Mouse (Mus musculus): ENCODE data around the gene Pla1a. TPM values are rescaled to one million over a fixed set of nuclear protein-coding genes. Genes with fewer than 3 reads are reported as not detected.

Pla1a gene
- total and polyA plus RNA-seq, 2 experiments, result 55.2 to 82.1 TPM

GRCm38 (mm10) chr16:38359857-38360256, 73.1 kb downstream of the Pla1a start:
- TF ChIP-seq POLR2A (IDR thresholded peaks at IDR 0.05; ENCODE audit: extremely low read depth, insufficient read depth, low read length) (no peak), CTCF (IDR thresholded peaks at IDR 0.05; ENCODE audit: low read depth, low read length) (no peak)
- WGBS, result 75% methylated on average over 3 of the region's 3 CpGs
- Histone ChIP-seq H3K4me3 (ENCODE audit: insufficient read depth, low read depth, low read length) (no peak overlapping the region), H3K27ac (replicated peaks; ENCODE audit: insufficient read depth, low read depth, low read length) (no peak overlapping the region), H3K36me3 (ENCODE audit: control insufficient read depth, insufficient read depth, low read length) (0 out of 2 replicates have a peak, but pooled peaks cover 2% of the 10 kb centered on the region), H3K79me2 (ENCODE audit: control insufficient read depth, insufficient read depth, low read length) (no peaks in the 10 kb centered on the region), H3K27me3 (ENCODE audit: control insufficient read depth, insufficient read depth, low read length) (no peaks in the 10 kb centered on the region), H3K9ac (ENCODE audit: low read depth, low read length) (no peak overlapping the region), H3K4me1 (ENCODE audit: control insufficient read depth, insufficient read depth, low read length) (no peaks in the 10 kb centered on the region)
- no peak for DNase-seq (ENCODE audit: extremely low read depth, low read depth, low spot score)

- H3K79me2 ChIP-seq (ENCODE audit: control insufficient read depth, insufficient read depth, low read length), result no peaks in the 10 kb centered on the region
- 90% methylated on average over 2 of the region's 2 CpGs for WGBS
These were observed 73.7 kb downstream of the Pla1a start for GRCm38 (mm10) chr16:38359241-38359640.

GRCm38 (mm10) chr16:38358256-38358812, 74.6 kb downstream of the Pla1a start:
- TF ChIP-seq CTCF (IDR thresholded peaks at IDR 0.05; ENCODE audit: low read depth, low read length) (no peak), POLR2A (IDR thresholded peaks at IDR 0.05; ENCODE audit: extremely low read depth, insufficient read depth, low read length) (no peak)
- no peak overlapping the region for H3K27ac ChIP-seq (replicated peaks; ENCODE audit: insufficient read depth, low read depth, low read length)
- no peaks in the 10 kb centered on the region for H3K27me3 ChIP-seq (ENCODE audit: control insufficient read depth, insufficient read depth, low read length)
- peaks cover 2% of the 10 kb centered on the region; the same call in 1 of the 2 replicates for H3K36me3 ChIP-seq (ENCODE audit: control insufficient read depth, insufficient read depth, low read length)
- WGBS, result 92% methylated on average over 6 of the region's 6 CpGs
- no peak overlapping the region for H3K9ac ChIP-seq (ENCODE audit: low read depth, low read length)
- H3K4me3 ChIP-seq (ENCODE audit: insufficient read depth, low read depth, low read length), result no peak overlapping the region
- H3K79me2 ChIP-seq (ENCODE audit: control insufficient read depth, insufficient read depth, low read length), result no peaks in the 10 kb centered on the region
- no peaks in the 10 kb centered on the region for H3K4me1 ChIP-seq (ENCODE audit: control insufficient read depth, insufficient read depth, low read length)
- DNase-seq (ENCODE audit: extremely low read depth, low read depth, low spot score), result no peak

More at GRCm38 (mm10) chr16:38359241-38359640, 73.7 kb downstream of the Pla1a start:
- TF ChIP-seq POLR2A (IDR thresholded peaks at IDR 0.05; ENCODE audit: extremely low read depth, insufficient read depth, low read length) (no peak), CTCF (IDR thresholded peaks at IDR 0.05; ENCODE audit: low read depth, low read length) (no peak)
- Histone ChIP-seq H3K4me3 (ENCODE audit: insufficient read depth, low read depth, low read length) (no peak overlapping the region), H3K27ac (replicated peaks; ENCODE audit: insufficient read depth, low read depth, low read length) (no peak overlapping the region), H3K9ac (ENCODE audit: low read depth, low read length) (no peak overlapping the region), H3K27me3 (ENCODE audit: control insufficient read depth, insufficient read depth, low read length) (no peaks in the 10 kb centered on the region), H3K4me1 (ENCODE audit: control insufficient read depth, insufficient read depth, low read length) (no peaks in the 10 kb centered on the region), H3K36me3 (ENCODE audit: control insufficient read depth, insufficient read depth, low read length) (0 out of 2 replicates have a peak, but pooled peaks cover 2% of the 10 kb centered on the region)
- no peak for DNase-seq (ENCODE audit: extremely low read depth, low read depth, low spot score)

DNA sequence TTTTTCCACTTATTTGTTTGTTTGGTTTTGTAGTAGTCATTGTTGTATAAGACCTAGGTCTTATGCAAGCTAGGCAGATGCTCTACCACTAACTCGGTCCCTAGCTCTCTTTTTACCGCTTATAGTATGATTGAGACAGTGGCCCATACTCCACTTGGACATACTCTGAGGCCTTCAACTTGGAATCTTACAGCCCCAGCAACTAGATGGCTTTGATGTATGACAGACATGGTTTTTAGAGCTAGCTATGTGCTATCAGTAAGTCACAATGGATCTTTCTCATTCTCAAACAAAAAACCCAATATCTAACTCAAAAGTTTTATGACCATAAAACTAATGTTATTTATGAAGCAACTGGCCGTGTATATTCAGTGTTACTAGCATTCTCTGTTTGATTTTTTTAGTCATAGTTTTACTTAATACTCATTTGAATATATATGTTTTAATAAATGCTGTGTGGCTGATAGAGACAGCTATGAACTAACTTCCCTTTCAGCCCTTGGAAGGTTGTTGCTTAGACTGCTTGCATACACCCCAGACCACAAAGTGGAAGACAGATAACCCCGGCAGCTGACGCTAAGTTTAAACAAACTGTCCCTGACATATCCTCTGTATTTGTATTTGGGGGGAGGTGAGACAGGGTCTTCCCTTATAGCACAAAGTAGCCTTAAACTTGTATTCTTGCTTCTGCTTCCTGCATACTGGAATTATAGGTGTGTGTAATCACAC, 78.6 kb downstream of the Pla1a start:
- Histone ChIP-seq H3K27me3 (ENCODE audit: control insufficient read depth, insufficient read depth, low read length) (no peaks in the 10 kb centered on the region), H3K4me3 (ENCODE audit: insufficient read depth, low read depth, low read length) (no peak overlapping the region), H3K9ac (ENCODE audit: low read depth, low read length) (no peak overlapping the region), H3K79me2 (ENCODE audit: control insufficient read depth, insufficient read depth, low read length) (no peaks in the 10 kb centered on the region), H3K27ac (replicated peaks; ENCODE audit: insufficient read depth, low read depth, low read length) (no peak overlapping the region), H3K4me1 (ENCODE audit: control insufficient read depth, insufficient read depth, low read length) (no peaks in the 10 kb centered on the region), H3K36me3 (ENCODE audit: control insufficient read depth, insufficient read depth, low read length) (peaks cover 18% of the 10 kb centered on the region)
- 80% methylated on average over 5 of the region's 5 CpGs for WGBS
- TF ChIP-seq CTCF (IDR thresholded peaks at IDR 0.05; ENCODE audit: low read depth, low read length), result no peak
- no peak for TF ChIP-seq POLR2A (IDR thresholded peaks at IDR 0.05; ENCODE audit: extremely low read depth, insufficient read depth, low read length)
- DNase-seq (ENCODE audit: extremely low read depth, low read depth, low spot score), result no peak

GRCm38 (mm10) chr16:38353642-38354041, 79.3 kb downstream of the Pla1a start:
- WGBS, result 98% methylated on average over 2 of the region's 2 CpGs
- no peak overlapping the region for H3K4me3 ChIP-seq (ENCODE audit: insufficient read depth, low read depth, low read length)
- H3K79me2 ChIP-seq (ENCODE audit: control insufficient read depth, insufficient read depth, low read length), result no peaks in the 10 kb centered on the region
- no peak overlapping the region for H3K27ac ChIP-seq (replicated peaks; ENCODE audit: insufficient read depth, low read depth, low read length)
- DNase-seq (ENCODE audit: extremely low read depth, low read depth, low spot score), result no peak
- no peak overlapping the region for H3K9ac ChIP-seq (ENCODE audit: low read depth, low read length)
- no peak for TF ChIP-seq CTCF (IDR thresholded peaks at IDR 0.05; ENCODE audit: low read depth, low read length)
- TF ChIP-seq POLR2A (IDR thresholded peaks at IDR 0.05; ENCODE audit: extremely low read depth, insufficient read depth, low read length), result no peak
- H3K4me1 ChIP-seq (ENCODE audit: control insufficient read depth, insufficient read depth, low read length), result no peaks in the 10 kb centered on the region
- H3K36me3 ChIP-seq (ENCODE audit: control insufficient read depth, insufficient read depth, low read length), result peaks cover 21% of the 10 kb centered on the region
- no peaks in the 10 kb centered on the region for H3K27me3 ChIP-seq (ENCODE audit: control insufficient read depth, insufficient read depth, low read length)

DNA sequence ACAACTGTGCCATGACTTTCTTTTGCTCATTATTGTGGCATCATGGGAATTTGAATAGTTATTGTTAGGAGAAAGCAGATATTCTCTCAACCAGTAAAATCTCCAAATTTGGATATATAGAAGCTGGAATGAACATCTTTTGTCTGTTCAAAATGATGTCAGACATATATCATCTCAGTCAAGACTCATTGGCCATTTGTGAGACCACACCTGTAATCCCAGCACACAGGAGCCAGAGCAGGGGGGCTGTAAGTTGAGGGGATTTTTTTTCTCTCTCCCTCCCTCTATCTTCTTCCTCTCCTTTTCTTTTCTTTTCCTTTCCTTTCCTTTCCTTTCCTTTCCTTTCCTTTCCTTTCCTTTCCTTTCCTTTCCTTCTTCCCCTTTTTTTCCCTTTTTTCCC, 80.1 kb downstream of the Pla1a start:
- TF ChIP-seq CTCF (IDR thresholded peaks at IDR 0.05; ENCODE audit: low read depth, low read length), result no peak
- H3K27ac ChIP-seq (replicated peaks; ENCODE audit: insufficient read depth, low read depth, low read length), result no peak overlapping the region
- DNase-seq (ENCODE audit: extremely low read depth, low read depth, low spot score), result no peak
- no peaks in the 10 kb centered on the region for H3K27me3 ChIP-seq (ENCODE audit: control insufficient read depth, insufficient read depth, low read length)
- peaks cover 21% of the 10 kb centered on the region for H3K36me3 ChIP-seq (ENCODE audit: control insufficient read depth, insufficient read depth, low read length)
- H3K9ac ChIP-seq (ENCODE audit: low read depth, low read length), result no peak overlapping the region
- no peak overlapping the region for H3K4me3 ChIP-seq (ENCODE audit: insufficient read depth, low read depth, low read length)
- no peaks in the 10 kb centered on the region for H3K79me2 ChIP-seq (ENCODE audit: control insufficient read depth, insufficient read depth, low read length)
- H3K4me1 ChIP-seq (ENCODE audit: control insufficient read depth, insufficient read depth, low read length), result 0 out of 2 replicates have a peak, but pooled peaks cover under 1% of the 10 kb centered on the region

Measured in liver, adult 2 months (tissue).